Mouse (Mus musculus): ENCODE results near the gene Gm20388.

The Gm20388 gene

GRCm38 (mm10) chr8:122523652-122524360 lies 2613.2 kb downstream of the Gm20388 start:
- peak; percentile 68 for DNase-seq (ENCODE audit: low spot score)

- DNase-seq (ENCODE audit: low spot score): peak; percentile 40
These were observed 2613.9 kb downstream of the Gm20388 start for GRCm38 (mm10) chr8:122524506-122524905.

GRCm38 (mm10) chr8:122525004-122525403 lies 2614.4 kb downstream of the Gm20388 start:
- DNase-seq (ENCODE audit: low spot score): no peak

- DNase-seq (ENCODE audit: low spot score): no peak
These were observed 2615.4 kb downstream of the Gm20388 start for GRCm38 (mm10) chr8:122526084-122526483.

DNA sequence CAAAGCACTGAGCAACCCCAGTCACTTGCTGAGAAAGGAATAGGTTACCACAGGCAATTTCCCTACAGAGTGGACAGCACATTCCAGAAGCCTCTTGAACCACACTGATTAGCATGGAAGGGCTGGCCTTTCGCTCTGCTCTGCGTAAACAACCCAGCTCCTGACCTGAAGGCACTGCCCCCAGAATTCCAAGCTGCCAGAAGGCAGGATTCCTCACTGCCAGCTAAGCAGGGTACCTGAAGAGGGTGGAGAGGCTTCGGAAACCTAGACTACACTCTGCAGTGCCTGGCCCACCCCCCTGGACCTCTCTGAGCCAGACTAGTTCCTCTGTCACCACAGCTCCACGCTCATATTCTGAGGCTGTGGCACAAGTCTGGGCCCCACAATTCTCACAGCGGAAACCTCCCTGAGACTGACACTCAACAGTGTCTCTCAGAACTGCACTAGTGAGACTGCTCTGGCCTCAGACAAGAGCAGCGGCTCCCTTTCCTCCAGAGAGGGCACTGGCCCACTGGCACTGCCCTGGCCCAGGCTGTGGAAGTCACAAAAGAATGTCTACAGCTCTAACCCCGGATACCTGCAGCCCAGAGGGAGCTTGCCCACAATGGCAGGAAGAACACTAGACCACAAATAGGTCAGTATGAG lies 2616.0 kb downstream of the Gm20388 start:
- no peak for DNase-seq (ENCODE audit: low spot score)

- DNase-seq (ENCODE audit: low spot score): no peak
These were observed 2617.3 kb downstream of the Gm20388 start for GRCm38 (mm10) chr8:122527937-122528336.

DNA sequence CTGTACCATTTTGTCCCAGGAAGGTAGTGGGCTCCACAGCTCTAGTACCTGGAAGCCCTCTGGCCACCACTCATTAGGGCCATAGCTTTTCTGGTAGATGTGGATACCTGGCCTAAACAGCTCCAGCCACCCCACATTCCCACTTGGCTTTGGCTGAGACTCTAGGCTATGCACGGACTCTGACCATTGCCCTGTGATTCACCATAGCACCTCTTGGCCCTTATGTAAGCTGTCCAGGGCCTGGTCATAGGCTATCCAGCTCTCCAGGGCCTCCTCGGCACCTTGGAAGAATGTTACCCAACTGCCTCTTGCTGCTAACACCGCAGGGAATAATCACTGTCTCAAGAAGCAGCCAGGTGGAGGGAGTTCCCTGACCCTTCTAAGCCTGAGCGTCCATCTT lies 2618.5 kb downstream of the Gm20388 start:
- DNase-seq (ENCODE audit: low spot score): no peak

- no peak for DNase-seq (ENCODE audit: low spot score)
These were observed 2620.7 kb downstream of the Gm20388 start for GRCm38 (mm10) chr8:122531312-122531711.

- no peak for DNase-seq (ENCODE audit: low spot score)
These were observed 2626.4 kb downstream of the Gm20388 start for GRCm38 (mm10) chr8:122537033-122537432.

DNA sequence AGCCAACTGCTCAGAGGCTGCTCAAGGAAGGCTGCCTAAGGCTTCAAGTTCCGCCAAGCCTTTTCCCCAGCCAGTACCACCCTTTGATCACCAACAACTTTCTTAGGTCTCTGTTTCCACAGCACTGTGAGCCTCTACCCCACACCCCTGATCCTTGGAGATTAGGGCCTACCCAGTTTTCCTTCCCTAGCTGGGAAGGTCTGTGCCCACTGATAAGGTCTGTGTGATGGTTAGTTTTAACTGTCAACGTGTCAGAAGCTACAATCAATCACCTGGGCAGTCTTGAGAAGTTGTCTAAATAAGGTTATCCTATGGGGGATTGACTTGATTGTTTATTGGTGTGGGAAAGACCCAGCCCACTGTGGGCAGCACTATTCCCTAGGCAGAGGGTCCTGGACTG lies 2627.2 kb downstream of the Gm20388 start:
- DNase-seq (ENCODE audit: low spot score): no peak

- DNase-seq (ENCODE audit: low spot score): no peak
These were observed 2627.9 kb downstream of the Gm20388 start for GRCm38 (mm10) chr8:122538310-122539076.

- DNase-seq (ENCODE audit: low spot score): no peak
These were observed 2633.5 kb downstream of the Gm20388 start for GRCm38 (mm10) chr8:122544138-122544537.

DNA sequence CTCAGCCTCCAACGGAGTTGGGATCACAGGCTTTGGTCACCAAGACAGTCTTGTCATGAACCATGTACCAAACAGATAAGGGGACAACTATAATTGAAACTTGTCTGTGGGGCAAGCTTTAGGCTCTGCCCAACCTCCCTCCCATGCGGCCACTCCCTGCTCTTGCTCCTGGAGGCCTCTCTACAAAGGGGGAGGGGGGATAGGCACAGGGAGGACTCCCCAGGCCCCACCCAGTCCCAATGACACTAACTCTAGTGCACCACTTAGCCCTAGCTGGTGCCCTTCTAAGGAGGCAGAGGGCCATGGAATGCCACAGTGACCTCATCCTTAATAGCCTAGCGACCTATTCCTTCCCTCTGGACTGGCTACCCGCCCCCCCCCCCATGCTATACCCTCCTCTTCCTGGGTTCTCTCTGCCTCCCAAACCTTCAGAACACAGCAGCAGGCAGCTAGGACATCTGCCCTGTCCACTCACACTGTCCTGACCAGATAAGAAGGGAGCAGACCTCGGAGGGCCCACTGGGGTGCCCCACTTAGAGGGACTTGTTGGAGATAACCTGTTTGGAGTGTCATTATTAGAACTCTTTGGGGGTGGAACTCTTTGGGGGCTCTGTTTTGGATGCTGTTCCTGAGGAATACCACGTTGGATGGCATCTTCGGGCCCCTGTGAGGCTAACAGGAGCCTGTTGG lies 2635.6 kb downstream of the Gm20388 start:
- peak; percentile 43 for DNase-seq (ENCODE audit: low spot score)

GRCm38 (mm10) chr8:122546811-122547453 lies 2636.3 kb downstream of the Gm20388 start:
- DNase-seq (ENCODE audit: low spot score): peak; percentile 61

- DNase-seq (ENCODE audit: low spot score): peak; percentile 48
These were observed 2637.2 kb downstream of the Gm20388 start for GRCm38 (mm10) chr8:122547815-122548214.

- DNase-seq (ENCODE audit: low spot score): no peak
These were observed 2637.7 kb downstream of the Gm20388 start for GRCm38 (mm10) chr8:122548331-122548730.

GRCm38 (mm10) chr8:122548891-122549439 lies 2638.3 kb downstream of the Gm20388 start:
- peak; percentile 34 for DNase-seq (ENCODE audit: low spot score)

GRCm38 (mm10) chr8:122550234-122550994 lies 2639.8 kb downstream of the Gm20388 start:
- DNase-seq (ENCODE audit: low spot score): peak; percentile 79

DNA sequence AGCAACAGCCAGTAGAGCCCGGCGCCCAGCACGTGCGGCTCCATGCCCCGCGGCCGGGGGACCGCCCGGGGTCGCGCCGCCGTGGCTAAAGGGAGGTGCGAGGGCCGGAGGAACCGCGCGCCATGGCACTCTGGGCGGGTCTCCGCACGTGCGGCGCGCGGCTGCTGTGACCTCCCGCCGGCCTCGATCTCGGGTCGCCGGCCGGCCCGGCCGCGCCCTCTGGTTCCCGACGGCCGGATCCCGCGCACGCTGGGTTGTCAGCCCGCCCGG lies 2640.3 kb downstream of the Gm20388 start:
- DNase-seq (ENCODE audit: low spot score): no peak

DNA sequence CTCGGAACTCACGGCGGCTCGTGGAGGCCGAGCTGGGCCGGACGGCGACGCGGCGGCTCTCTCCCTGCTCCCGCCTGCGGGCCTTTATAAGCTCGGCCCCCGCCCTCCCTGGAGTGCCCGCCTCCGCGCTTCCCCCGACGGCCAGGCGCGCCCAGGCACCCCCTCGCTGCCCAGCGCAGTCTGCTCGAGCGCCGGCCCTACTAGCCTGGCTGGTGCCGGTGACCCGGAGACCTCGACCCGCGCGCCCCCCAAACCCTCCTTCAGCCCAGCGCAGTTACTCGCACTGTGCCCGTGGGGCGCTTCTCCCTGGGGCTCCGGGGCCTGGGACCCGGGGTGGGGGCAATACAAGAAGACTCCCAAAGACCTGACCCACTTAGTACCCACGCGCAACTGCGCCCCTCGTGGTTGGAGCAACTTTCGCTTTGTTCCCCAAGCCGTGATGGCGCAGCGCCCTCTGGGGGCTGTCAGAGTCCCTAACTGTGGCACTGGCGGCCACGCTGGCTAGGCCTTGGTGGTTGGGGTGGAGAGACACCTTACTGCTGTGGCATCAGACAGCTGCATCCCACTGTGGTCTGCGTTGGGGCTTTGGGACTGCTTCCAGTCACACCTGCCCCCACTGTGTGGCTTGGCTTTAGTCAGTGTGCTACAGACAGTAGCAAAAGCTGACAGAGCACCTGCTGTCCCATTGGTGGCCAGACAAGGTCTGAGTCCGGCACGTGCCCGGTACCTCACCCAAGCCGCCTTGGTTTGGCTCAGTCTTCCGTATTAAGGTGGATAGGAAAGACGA lies 2640.8 kb downstream of the Gm20388 start, which contains the start of gene Piezo1:
Piezo1 (minus strand) TSS at position 65 of the 787 bp plus-strand sequence.
- DNase-seq (ENCODE audit: low spot score): peak; percentile 97

Measured in MN1 (cell line).